Comparison of ENCODE assay signal across 8 mouse cellular contexts in the genomic region with DNA sequence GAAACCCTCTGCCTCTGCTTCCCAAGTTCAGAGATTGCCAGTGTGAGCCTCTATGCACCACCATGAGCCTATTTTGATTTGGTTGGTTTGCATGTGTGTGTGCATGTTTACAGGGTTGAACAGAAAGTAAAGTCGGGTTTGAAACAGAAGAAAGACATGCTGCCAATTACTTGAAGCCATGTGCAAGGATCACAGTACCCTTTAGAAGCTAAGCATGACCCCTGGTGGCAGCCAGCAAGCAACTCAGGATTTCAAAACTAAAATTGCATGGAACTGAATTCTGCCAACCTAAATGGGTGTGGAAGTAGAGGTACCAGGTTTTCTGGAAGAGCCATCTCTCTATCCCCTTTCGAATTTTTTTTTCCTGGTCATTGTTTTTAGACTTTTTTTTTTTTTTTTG. TPM values are rescaled to one million over a fixed set of nuclear protein-coding genes. Genes with fewer than 3 reads are reported as not detected.
DNase-seq lines count a peak whose midpoint lies in the region; ATAC-seq and TF ChIP-seq lines count a peak whose summit lies in the region.

No protein-coding gene starts in this region.

- no peak overlapping the region for H3K4me2 ChIP-seq in forebrain, postnatal 0 days (ENCODE audit: low read depth)
- H3K4me2 ChIP-seq in forebrain, embryonic 13.5 days = no peak overlapping the region

- H3K9me3 ChIP-seq in forebrain, postnatal 0 days (ENCODE audit: low read length) = no peaks in the 10 kb centered on the region
- no peaks in the 10 kb centered on the region for H3K9me3 ChIP-seq in forebrain, embryonic 13.5 days (replicated peaks)

- H3K4me3 ChIP-seq in forebrain, postnatal 0 days (ENCODE audit: low read depth, low read length) = no peak overlapping the region
- no peak overlapping the region for H3K4me3 ChIP-seq in forebrain, embryonic 13.5 days

- no peak for ATAC-seq in forebrain, postnatal 0 days
- ATAC-seq in forebrain, embryonic 13.5 days = no peak
- ATAC-seq in erythroblast, adult 5-6 weeks (replicated peaks; ENCODE audit: low FRiP score, poor library complexity, severe bottlenecking) = no peak

- DNase-seq in forebrain, postnatal 0 days = peak; percentile 17
- DNase-seq in testis, postnatal 10 days (ENCODE audit: low spot score) = peak; percentile 41
- DNase-seq in testis, postnatal 14 days (ENCODE audit: low spot score) = no peak
- peak; percentile 10 for DNase-seq in embryo, embryonic 11 days
- DNase-seq in lung, postnatal 25 days (ENCODE audit: low spot score) = peak; percentile 43
- DNase-seq in layer of hippocampus, adult 11-12 months (ENCODE audit: low spot score) = no peak

- no peaks in the 10 kb centered on the region for H3K36me3 ChIP-seq in forebrain, postnatal 0 days (ENCODE audit: insufficient read depth)
- no peaks in the 10 kb centered on the region for H3K36me3 ChIP-seq in forebrain, embryonic 13.5 days (ENCODE audit: poor library complexity, severe bottlenecking)

- no peaks in the 10 kb centered on the region for H3K27me3 ChIP-seq in forebrain, postnatal 0 days (ENCODE audit: insufficient read depth, low read length)
- no peaks in the 10 kb centered on the region for H3K27me3 ChIP-seq in forebrain, embryonic 13.5 days

- peak; percentile 44 for TF ChIP-seq CTCF in forebrain, postnatal 0 days (IDR thresholded peaks at IDR 0.05; ENCODE audit: low read depth)

- no peaks in the 10 kb centered on the region for H3K4me1 ChIP-seq in forebrain, postnatal 0 days (ENCODE audit: insufficient read depth)
- no peaks in the 10 kb centered on the region for H3K4me1 ChIP-seq in forebrain, embryonic 13.5 days

- H3K27ac ChIP-seq in forebrain, postnatal 0 days (ENCODE audit: low read depth, low read length) = no peak overlapping the region
- no peak overlapping the region for H3K27ac ChIP-seq in forebrain, embryonic 13.5 days

- 61% methylated on average over 2 of the region's 2 CpGs for WGBS in forebrain, postnatal 0 days
- WGBS in forebrain, embryonic 13.5 days = 50% methylated on average over 2 of the region's 2 CpGs

- H3K9ac ChIP-seq in forebrain, postnatal 0 days = no peak overlapping the region
- no peak overlapping the region for H3K9ac ChIP-seq in forebrain, embryonic 13.5 days

RNA-seq across cellular contexts. Expression of gene Med14, which starts 33.0 kb away (rescaled TPM):
- total RNA-seq in forebrain, postnatal 0 days (2014; rRNA removed) = 23.6 and 31.8 TPM in 2 replicates
- 7.2 and 9.2 TPM in 2 replicates for polyA plus RNA-seq in forebrain, postnatal 0 days (2015; fragmentation: Nextera tagmentation; extraction: Ambion mirVana)
- polyA plus RNA-seq in forebrain, embryonic 13.5 days (2015; fragmentation: Nextera tagmentation; extraction: Ambion mirVana) = 13.6 and 14.2 TPM in 2 replicates
- 28.2 and 37.3 TPM in 2 replicates for total RNA-seq in erythroblast, adult 5-6 weeks (2015; ENCODE audit: low replicate concordance)
- total RNA-seq in erythroblast, adult 5-6 weeks (2017; ENCODE audit: low replicate concordance) = 8.5 and 8.8 TPM in 2 replicates

Comparison
In these comparisons a context has a peak if more than half of its experiments do, and no peak if none do; other contexts are left out.
1. DNase-seq: peak in forebrain, postnatal 0 days (single experiment), testis, postnatal 10 days (single experiment), embryo, embryonic 11 days (single experiment) and lung, postnatal 25 days (single experiment); none in testis, postnatal 14 days (single experiment) and layer of hippocampus, adult 11-12 months (single experiment).